Mouse (Mus musculus) adrenal gland (tissue): ENCODE data around the gene Rarb.
"Not testable (repeated sequence)": the region's sequence is repeated elsewhere in the genome, so short reads cannot be mapped to it uniquely, and the experiment has no call there.

Experiments
- intact Hi-C: fragments of 180-260 bp; cut with DNase I; formaldehyde crosslinking; loops from one replicate; pipeline ENCODE4 v1.15.1; 2025
- long read RNA-seq, 2 experiments: library from polyadenylated mRNA; unstranded; transcript quantifications; one replicate each; pipeline ENCODE4 v2.0.0; 2020; ENCODE audit warnings: borderline replicate concordance in 1 of 2; ENCODE audit not compliant: insufficient replicate concordance in 1 of 2

The Rarb gene
- long read RNA-seq, experiment 1, partial matches to known transcripts = 0 of 1 reads
- long read RNA-seq, experiment 1, other reads (novel, unspliced or antisense) = 1 of 1 reads
- long read RNA-seq, experiment 2, partial matches to known transcripts = 1 of 6 reads
- long read RNA-seq, experiment 2, other reads (novel, unspliced or antisense) = 4 of 6 reads

DNA sequence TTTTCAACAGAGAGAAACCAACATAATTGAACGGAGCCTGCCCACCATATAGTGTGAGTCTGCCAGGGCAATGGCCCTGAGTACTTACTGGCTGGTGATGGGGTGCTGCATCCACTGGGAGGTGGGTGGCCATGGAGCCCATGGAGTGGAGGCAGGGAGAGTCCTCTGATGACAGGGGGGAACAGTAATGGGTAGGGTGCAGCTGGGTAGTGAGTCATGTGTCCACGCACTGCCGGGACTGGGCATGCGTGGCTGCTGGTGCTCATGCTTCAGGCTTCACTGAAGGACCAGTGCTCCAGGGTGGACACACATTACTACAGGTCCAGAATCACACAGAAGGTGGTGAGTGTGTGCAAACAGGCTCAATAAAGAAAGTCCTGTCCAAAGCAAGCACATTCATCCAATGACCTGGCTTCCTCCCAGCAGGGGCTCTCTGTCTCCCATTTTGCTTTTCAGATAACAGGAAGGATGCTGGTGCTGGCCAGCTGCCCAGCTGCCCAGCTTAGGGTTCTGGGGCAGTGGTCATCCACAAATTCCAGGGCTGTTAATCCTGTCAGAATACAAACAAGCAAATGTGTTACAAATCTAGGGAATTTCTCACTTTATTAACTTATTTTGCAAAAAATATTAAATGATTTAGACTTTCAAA lies at the start of gene Rarb:
TSS of gene Rarb (minus strand) at position 555 of the 649 bp plus-strand sequence.
- intact Hi-C loops = no loop called here

- intact Hi-C loops = no loop called here
These were observed 23.1 kb upstream of the Rarb start for GRCm38 (mm10) chr14:16842036-16842435.

GRCm38 (mm10) chr14:16841597-16841989 lies 22.6 kb upstream of the Rarb start:
- intact Hi-C loops = no loop called here

DNA sequence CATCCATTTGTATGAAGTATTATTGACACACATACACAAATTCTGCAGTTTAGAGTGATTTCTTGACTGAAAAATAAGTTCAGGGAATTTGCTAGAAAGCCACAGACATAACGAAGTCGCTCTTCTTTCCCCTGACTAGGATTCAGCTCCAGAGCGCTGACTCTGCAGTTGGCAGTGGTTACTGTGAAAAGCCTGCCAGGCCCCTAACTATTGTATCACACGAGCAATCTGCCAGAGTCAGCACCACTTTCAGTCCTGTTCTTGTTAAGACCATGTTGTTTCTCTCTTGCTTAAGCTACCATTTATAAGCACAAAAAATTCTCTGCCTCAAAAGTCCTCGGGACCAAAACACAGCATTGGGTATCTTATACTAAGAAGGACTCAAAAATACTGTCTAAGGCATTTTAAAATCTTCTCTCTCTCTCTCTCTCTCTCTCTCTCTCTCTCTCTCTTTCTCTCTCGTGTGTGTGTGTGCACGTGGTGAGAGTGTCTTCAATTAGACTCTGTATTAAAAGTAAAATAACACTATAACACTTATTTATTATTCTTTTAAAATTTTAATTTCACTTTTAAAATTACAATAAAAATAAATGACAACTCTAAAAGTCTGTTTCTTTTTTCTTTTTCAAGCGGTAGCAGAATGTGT lies 22.1 kb upstream of the Rarb start:
- intact Hi-C loops = no loop called here

- intact Hi-C loops = no loop called here
These were observed 21.2 kb upstream of the Rarb start for GRCm38 (mm10) chr14:16840135-16840534.

DNA sequence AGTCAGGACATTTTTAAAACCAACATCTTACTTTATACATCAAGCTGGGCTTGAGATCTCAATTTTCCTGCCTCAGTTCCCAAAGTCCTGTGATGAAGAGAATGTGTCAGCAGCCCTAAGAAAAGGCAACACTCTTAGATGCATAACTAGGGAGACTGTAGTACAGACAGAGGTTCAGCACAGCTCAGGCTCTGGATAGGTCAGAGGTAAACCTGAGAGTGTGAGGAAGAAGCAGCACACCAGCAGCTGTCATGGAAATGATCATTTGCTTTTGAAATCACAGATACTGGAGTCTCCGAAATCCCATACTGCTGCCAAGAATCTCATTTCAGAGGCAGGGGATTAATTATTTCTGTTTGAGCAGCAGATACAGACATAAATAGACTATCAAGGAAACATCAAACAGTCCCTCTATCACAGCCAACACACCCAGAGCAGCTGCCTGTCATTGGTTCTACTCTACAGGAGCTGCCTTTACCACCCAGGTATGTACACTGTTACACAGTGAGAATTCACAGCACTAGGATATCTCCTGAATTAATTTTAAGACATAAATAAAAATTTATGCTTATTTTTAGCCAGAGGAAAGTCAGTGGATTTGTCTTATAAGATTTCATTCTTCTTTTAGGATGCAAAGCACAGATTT lies 3.7 kb downstream of the Rarb start:
- intact Hi-C loops = no loop called here

DNA sequence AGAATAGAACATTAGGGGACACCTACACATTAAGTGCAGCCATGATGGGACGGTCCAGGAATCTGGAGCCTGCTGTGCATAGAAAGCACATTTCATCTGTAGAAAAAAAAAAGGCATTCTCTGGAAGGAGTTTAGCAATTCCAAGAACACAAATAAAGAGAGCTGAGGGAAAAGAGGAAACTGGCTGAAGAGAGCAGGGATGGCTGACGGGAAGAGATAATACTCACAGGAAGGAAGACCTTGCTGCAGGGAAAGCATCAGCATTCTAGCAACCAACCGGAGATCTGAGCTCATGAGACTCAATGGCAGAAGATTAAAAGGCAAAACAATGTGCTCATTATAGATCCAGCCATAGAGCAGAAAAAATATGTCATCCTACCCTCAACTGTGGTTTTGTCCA lies 12.8 kb downstream of the Rarb start:
- intact Hi-C loops = no loop called here

- intact Hi-C loops = no loop called here
These were observed 28.8 kb downstream of the Rarb start for GRCm38 (mm10) chr14:16790161-16790560.

GRCm38 (mm10) chr14:16781942-16782541 lies 36.9 kb downstream of the Rarb start:
- intact Hi-C loops = no loop called here

DNA sequence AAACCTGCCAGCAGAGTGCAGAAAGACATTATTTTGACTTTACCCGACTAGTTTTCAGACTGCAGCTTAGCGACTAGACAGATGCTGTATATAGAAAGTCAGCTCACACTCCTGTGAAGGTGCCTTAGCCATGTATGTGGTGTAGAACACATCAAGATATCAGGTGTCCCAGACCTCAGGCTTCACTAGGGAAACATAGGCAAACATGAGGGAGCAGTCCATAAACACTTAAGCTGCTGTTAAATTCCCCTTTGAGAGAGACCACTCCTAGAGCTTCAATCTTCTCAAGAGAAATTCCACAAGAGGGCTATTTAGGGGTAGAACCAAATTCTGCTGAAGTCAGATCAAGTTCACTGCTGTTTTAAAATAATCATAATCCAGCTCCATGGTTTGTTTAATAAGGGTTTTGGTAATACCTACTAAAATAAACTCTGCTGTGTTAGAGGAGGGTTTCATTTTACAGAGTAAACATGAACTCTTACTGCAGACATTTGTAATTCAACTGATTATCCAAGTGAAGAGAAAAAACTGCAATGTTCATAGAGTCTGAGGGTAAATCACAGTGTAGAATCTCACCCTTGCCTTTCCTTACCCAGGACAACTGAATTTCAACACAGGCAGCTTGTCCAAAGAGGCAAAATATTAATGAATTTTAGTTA lies 42.1 kb downstream of the Rarb start:
- intact Hi-C loops = no loop called here

DNA sequence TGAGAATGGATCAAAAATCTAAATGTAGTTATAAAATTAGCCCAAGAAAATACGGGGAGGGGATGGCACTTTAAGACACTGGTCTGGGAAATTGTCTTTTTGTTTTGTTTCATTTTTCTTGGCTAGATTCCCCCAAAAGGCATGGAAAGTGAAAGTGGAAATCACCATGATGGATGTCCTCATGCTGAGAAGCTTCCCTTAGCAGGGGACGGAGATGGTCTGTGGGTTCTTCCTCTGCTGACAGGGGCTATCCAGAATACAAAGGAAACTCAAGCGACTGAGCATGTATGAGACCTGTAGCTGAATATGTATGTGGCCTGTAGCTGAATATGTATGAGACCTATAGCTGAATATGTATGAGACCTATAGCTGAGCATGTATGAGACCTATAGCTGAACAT lies 46.0 kb downstream of the Rarb start:
- intact Hi-C loops = no loop called here

DNA sequence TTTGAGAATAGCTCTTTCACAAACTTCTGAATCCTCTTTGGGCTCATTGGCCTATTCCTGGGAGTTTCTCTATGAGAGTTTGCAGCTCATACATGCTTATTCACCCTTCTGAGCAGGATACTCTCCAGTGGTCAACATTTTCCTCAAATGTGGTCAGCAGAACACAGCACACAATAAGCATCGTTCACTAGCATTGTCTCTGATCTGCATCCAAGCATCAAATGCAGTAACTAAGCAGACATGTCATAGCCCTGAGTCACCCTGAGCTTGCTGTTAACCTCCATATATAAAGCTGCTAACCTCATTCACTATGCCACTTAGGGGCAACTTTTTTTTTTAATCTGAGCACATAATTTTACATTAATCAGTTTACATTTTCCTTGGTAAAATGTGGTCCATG lies 53.1 kb downstream of the Rarb start:
- intact Hi-C loops = no loop called here

- intact Hi-C loops = no loop called here
These were observed 56.2 kb downstream of the Rarb start for GRCm38 (mm10) chr14:16762773-16763172.

GRCm38 (mm10) chr14:16758773-16759434 lies 60.1 kb downstream of the Rarb start:
- intact Hi-C loops = no loop called here

GRCm38 (mm10) chr14:16755601-16756000 lies 63.4 kb downstream of the Rarb start:
- intact Hi-C loops = not testable (repeated sequence)

DNA sequence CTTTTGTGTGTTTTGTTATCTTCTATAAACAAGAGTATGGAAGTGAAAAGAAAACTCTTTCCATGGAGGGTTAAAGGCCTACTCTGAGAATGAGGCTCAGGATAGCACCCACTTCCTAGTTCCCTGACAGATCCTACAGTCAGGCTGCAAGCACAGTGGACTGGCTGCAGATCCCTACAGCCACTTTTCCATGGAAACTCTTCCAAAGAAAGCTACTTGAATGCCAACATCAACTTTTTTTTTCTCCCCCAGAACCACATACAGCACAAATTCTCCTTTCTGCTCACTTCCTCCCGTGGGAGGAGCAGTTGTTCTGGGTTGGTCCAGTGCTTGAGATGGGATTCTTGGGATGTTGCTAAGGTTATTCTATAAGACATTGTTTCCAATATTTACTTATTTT lies 66.3 kb downstream of the Rarb start:
- intact Hi-C loops = no loop called here

DNA sequence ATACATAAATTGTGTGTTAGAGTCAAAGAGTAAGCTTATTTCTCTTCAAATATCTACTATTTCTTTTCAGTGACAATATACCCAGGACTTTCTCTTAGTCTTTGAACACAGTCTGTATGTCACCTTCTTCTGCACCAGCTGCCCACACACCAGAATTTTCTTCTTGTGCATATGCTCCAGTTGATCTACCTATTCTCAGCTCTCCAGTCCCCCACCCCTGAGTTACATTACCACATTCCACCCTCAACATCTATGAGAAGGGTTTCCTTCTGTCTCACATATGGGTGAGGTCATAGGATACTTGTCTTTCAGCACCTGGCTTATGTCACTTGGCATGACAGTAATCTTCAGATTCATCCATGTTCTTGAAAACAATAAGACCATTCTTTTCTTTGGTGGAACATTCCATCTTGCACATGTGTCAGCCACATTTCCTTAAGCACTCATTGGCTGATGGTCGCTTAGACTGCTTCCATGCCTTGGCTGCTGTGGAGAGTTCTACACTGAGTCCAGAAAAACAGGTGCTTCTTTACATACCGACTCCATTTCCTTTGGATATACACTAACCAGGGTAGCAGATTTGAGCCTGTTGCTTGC lies 71.9 kb downstream of the Rarb start:
- intact Hi-C loops = no loop called here

- intact Hi-C loops = no loop called here
These were observed 77.8 kb downstream of the Rarb start for GRCm38 (mm10) chr14:16740982-16741739.

DNA sequence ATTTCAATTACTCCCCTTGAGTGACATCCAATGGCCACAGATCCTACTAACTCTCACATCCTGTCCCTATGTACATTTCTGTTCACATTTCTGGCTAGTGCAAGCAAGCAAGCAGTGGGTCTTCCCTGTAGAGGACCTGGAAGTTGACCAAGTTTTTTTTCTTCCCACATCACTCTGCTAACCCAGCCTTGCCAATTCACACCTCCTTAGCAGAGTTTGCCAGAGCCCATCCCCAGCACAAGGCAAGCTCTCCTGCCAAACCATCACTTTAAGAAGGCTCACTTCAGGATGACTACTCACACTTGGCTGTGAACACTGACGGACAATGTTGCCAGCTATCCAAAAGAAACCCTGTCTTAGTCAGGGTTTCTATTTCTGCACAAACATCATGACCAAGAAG lies 80.4 kb downstream of the Rarb start:
- intact Hi-C loops = no loop called here

- intact Hi-C loops = no loop called here
These were observed 81.2 kb downstream of the Rarb start for GRCm38 (mm10) chr14:16737781-16738180.
